Mouse (Mus musculus): ENCODE data around the gene 3110082I17Rik. TPM values are rescaled to one million over a fixed set of nuclear protein-coding genes. Genes with fewer than 3 reads are reported as not detected.

Gene 3110082I17Rik
- polyA plus RNA-seq (2014; fragmentation: Illumina TruSeq; extraction: RNeasy Lipid Tissue Mini Kit (QIAGEN cat#74804); ENCODE audit: insufficient read depth, low read depth, low replicate concordance), result 12.2 TPM

DNA sequence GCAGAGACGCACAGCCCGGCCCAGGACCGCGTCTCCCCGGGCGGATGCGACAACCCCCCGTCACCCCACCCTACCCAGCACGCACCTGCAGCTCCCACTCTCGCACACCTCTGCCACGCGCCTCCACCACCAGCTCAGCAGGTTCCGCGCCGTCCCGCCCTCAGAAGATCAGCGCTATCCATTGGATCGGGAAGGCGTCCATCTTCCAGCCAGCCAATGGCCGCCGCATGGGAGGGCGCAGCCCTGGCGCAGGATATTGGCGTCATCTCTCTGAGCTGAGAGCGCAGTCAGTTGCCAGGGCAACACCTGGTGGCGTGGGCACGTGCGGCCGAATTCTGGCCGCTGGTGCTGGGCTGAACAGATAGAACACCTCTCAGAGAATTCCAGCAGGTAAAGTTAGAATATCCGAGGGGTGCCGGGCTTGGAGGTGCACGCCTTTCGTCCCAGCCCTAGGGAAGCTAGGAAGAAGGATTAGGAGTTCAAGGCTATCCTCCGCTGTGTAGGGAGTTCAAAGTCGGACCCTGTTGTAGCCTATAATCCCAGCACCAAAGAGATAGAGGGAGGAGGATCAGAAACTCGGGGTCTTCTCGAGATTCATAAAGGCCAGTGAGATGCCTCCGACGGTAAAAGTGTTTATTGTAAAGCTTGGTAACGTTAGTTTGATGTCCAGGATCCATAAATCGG, at the start of gene 3110082I17Rik:
TSS of gene 3110082I17Rik (minus strand) at position 144 of the 684 bp plus-strand sequence.

DNA sequence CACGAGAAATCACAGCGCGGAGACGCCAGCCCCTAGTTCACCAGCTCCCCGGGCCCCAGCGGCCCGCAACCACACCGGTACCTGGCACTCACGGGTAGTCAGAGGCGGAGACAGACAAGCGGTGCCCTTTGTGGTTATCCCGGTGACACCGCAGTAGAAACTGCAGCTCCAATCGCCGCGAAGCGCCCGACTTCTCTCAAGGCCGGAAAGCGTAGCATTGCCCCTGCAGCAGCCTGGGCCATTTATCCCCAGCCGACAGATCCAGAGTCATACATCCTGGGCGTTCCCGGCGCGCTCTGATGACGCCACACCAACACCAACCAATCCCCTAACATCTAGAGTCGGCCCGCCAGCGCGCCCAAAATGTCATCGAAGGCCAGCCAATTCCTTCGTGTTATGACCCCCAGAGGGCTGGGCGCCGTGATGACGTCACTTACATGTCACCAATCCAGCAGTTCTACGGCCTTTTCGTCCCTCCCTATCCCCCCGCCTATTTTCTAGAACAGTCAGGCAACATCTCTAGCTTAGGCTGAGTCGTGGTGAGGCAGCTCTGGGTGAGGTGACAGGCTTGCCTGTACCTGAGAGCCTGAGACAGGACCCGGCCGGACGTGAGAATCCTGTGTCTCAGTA, 24.0 kb upstream of the 3110082I17Rik start, which contains the start of gene Zfand2a:
TSS of gene Zfand2a (minus strand) at position 365 of the 630 bp plus-strand sequence.

DNA sequence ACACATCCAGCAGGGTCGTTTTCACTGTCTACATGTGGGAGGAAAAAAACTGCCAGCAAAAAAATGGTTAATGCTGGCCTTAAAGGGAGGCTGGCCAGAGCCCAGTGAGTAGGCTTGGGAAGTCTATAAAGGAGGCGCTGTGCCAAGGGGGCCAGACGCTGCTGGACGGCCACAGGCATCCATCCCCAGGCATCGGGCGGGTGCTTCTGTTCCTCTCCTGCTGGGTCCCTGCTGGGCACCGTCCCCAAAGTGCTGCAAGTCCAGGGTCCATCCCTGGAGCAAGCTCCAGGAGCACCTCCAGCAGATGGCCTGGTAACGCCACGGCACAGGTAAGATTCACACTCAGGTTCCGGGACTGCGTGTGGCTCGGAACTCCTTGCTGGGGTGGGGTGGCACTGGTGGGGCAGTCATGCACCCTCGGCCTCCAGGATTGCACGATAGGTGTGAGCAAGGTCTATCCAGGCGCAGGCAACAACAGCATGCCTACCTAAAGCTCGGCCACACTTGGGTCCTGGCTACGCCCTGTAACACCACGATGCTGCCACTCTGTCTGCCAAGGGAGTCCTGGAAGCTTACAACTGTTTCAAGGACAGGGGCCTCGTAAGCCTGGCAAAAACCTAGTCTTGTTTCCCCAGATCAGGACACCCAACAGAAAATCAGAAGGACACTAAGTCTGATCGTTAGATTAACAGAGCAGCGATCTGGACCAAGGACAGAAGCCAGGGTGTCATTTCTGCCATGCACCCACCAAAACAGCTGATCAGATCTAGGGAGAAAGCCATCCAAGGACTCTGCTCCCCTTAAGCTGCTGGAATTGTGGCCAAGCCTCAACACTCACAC, 37.1 kb downstream of the 3110082I17Rik start, which contains the start of gene Gper1:
TSS of gene Gper1 (plus strand) at position 126 of the 840 bp plus-strand sequence.

DNA sequence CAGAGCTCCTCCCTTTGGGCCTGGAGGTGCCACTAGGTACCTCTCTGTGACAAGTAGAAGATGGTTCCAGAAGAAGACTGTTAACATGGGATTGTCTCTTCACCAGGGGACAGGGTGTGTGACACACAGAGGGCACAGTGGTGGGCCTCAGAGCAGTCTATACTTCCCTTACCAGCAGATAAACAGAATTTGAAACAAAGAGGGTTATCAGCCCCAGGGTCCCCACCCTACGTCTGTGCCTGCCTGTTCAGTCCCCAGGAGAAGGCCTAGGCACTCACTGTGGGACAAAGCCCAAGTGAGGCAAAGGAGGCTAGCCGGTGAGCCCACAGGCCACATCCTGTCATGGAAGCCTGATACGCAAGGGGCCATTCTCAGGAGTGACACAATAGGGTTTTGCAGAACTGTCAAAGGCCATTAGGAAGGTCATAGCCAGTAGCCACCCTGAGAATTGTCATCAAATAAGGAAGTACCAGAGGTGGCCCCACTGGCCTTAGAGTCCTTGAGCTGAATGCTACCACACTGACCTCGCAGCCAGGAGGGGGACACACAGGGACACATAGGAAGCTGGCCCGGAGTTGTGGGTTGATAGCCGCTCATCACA, 55.4 kb downstream of the 3110082I17Rik start, which contains the start of gene C130050O18Rik:
TSS of gene C130050O18Rik (plus strand) at position 480 of the 601 bp plus-strand sequence.

DNA sequence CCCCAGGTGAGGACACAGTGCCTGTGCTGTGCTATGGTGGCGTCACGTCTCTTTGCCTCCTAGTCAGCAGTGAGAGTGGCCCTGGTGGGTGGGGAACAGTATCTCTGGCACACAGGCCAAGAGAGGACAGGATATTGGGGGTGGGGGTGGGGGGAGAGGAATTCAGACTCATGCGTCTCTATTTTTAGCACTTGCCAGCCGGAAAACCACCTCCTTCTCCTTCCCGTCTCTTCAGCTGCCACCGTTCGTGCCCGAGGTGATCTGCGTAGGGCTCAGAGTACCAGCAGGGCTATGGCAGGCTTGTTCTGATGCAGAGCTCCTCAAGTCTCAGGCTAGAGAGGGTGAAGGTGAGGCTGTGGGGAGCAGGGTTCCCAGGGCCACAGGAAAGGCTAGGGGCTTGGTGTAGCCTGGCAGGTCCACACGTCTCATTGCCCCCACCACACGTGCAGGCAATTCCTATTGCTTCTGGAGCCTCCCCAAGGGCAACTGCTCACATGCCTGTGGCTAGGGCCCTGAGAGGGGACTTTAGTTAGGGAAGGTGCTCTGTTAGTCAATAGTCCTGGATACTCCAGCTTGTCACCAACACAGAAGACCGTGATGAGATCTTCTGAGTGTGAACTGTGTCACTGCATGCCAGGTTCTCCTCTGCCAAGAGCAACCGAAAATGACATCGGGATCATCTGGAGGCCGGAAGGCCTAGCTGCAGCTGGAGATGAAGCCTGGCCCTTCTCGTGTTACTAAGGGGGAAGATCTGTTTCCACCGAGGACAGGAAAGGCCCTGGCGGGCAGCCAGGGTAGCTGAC, 82.7 kb downstream of the 3110082I17Rik start, which contains the start of gene Gpr146:
TSS of gene Gpr146 (plus strand) at position 230 of the 803 bp plus-strand sequence.

DNA sequence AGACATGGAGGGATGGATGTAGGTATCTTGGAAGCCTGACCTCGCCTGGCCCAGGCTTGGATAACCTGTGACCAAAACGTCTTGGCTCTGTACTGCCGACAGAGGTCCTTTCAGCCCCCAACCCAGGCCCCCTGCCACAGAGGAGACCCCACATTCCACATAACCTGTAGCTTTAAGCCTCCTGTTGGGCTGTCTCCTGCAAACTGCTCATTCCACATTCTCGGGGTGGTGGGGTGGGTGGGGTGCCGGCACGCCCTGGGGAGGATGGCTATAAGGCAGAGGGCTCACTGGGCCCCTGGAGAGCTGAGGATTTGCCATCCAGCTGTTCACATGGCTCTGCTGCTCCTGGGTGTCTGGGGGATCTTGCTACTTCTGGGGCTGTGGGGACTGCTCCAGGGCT, 108.0 kb downstream of the 3110082I17Rik start, which contains the start of gene Cyp2w1:
TSS of gene Cyp2w1 (plus strand) at position 301 of the 400 bp plus-strand sequence.

DNA sequence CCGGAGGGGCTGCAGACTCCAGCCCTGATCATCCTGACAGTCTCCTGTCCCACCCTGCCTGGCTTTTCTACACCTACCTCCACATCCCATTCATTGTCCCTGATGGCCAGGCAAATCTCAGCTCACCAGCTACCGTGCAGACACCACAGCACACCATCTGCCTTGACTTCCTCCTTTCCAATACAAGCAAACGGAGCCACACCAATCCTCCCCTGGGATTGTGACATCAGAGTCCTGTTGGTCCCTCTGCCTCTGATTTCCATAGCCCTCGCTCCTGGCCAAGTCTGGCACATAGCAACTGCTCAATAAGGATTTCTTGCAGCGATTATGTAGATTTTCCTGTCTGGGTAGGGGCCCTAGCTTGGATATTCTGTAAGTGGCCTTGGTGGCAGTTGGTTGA, 109.2 kb downstream of the 3110082I17Rik start, which contains the start of gene Cox19:
TSS of gene Cox19 (minus strand) at position 285 of the 400 bp plus-strand sequence.

DNA sequence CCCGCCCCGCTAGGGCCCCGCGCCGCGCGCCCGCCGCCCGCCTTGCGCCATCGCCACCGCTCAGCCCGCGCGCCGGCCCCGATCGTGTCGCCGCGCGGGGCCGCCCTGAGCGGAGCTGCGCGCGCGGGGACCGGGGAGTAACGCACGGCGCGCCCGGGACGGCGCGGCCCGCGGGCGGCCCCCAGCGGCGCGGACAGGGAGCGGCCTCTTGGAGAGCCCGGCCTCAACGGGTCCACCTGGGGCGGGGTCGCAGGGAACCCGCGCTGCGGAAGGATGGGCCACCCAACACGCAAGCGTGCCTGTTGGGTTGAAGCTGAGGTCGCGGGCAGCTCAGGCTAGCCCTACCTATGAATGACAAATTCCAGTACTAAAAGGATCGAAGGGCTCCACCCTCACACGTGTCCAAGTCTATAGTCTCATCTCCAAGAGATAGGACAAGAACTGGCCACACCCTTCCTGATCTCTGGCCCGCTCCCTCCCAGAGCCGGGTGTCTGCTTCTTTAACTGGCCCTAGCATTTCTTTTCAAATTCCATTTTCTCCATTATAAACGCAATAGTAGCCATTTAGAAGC, 134.8 kb downstream of the 3110082I17Rik start, which contains the start of gene Adap1:
TSS of gene Adap1 (minus strand) at position 228 of the 572 bp plus-strand sequence.

Other genes with a start within 250 kb of the 3110082I17Rik start
- gene Get4, start 208.2 kb downstream of the 3110082I17Rik start, polyA plus RNA-seq (2014; fragmentation: Illumina TruSeq; extraction: RNeasy Lipid Tissue Mini Kit (QIAGEN cat#74804); ENCODE audit: insufficient read depth, low read depth, low replicate concordance), result 60.2 TPM
- 6.6 TPM for gene Adap1, start 134.9 kb downstream of the 3110082I17Rik start, polyA plus RNA-seq (2014; fragmentation: Illumina TruSeq; extraction: RNeasy Lipid Tissue Mini Kit (QIAGEN cat#74804); ENCODE audit: insufficient read depth, low read depth, low replicate concordance)
- 42.2 TPM for gene Cox19, start 109.1 kb downstream of the 3110082I17Rik start, polyA plus RNA-seq (2014; fragmentation: Illumina TruSeq; extraction: RNeasy Lipid Tissue Mini Kit (QIAGEN cat#74804); ENCODE audit: insufficient read depth, low read depth, low replicate concordance)
- not detected for gene Cyp2w1, start 107.9 kb downstream of the 3110082I17Rik start, polyA plus RNA-seq (2014; fragmentation: Illumina TruSeq; extraction: RNeasy Lipid Tissue Mini Kit (QIAGEN cat#74804); ENCODE audit: insufficient read depth, low read depth, low replicate concordance)
- 29.3 TPM for gene Gpr146, start 82.8 kb downstream of the 3110082I17Rik start, polyA plus RNA-seq (2014; fragmentation: Illumina TruSeq; extraction: RNeasy Lipid Tissue Mini Kit (QIAGEN cat#74804); ENCODE audit: insufficient read depth, low read depth, low replicate concordance)
- 2.5 TPM for gene C130050O18Rik, start 55.2 kb downstream of the 3110082I17Rik start, polyA plus RNA-seq (2014; fragmentation: Illumina TruSeq; extraction: RNeasy Lipid Tissue Mini Kit (QIAGEN cat#74804); ENCODE audit: insufficient read depth, low read depth, low replicate concordance)
- gene Gper1, start 37.4 kb downstream of the 3110082I17Rik start, polyA plus RNA-seq (2014; fragmentation: Illumina TruSeq; extraction: RNeasy Lipid Tissue Mini Kit (QIAGEN cat#74804); ENCODE audit: insufficient read depth, low read depth, low replicate concordance), result 0.72 TPM
- 13.8 TPM for gene Zfand2a, start 24.0 kb upstream of the 3110082I17Rik start, polyA plus RNA-seq (2014; fragmentation: Illumina TruSeq; extraction: RNeasy Lipid Tissue Mini Kit (QIAGEN cat#74804); ENCODE audit: insufficient read depth, low read depth, low replicate concordance)
- gene Uncx, start 83.0 kb upstream of the 3110082I17Rik start, polyA plus RNA-seq (2014; fragmentation: Illumina TruSeq; extraction: RNeasy Lipid Tissue Mini Kit (QIAGEN cat#74804); ENCODE audit: insufficient read depth, low read depth, low replicate concordance), result not detected

Measured in lung, adult 10 weeks (tissue).